Mouse (Mus musculus) frontal cortex, adult 2 months (tissue): Measurements from ENCODE around the gene A530016L24Rik. TPM values are rescaled to one million over a fixed set of nuclear protein-coding genes. Genes with fewer than 3 reads are reported as not detected.

Source experiments
- DNase-seq, 2 experiments: peaks; one replicate each; pipeline ENCODE4 v3.0.0; 2022; ENCODE audit warnings: low spot score in 1 of 2; ENCODE audit errors: extremely low spot score in 1 of 2
- polyA plus RNA-seq: library from polyadenylated mRNA; depleted of rRNA; stranded (reverse); fragments of >200 nt; gene quantifications from 2 replicates; pipeline ENCODE4 v1.2.3, GENCODE M21; 2012; rRNA removed

A530016L24Rik gene
- 0.04 TPM in 2 replicates for polyA plus RNA-seq

GRCm38 (mm10) chr12:112489134-112489533 is at the start of gene A530016L24Rik:
TSS of gene A530016L24Rik (plus strand) at chr12:112489448.
- no peak for DNase-seq

GRCm38 (mm10) chr12:112439993-112440392 is 49.3 kb upstream of the A530016L24Rik start:
- no peak for DNase-seq

GRCm38 (mm10) chr12:112449144-112449827 is 40.0 kb upstream of the A530016L24Rik start:
- peak in 1 of 2 experiments; percentile 25 for DNase-seq

DNA sequence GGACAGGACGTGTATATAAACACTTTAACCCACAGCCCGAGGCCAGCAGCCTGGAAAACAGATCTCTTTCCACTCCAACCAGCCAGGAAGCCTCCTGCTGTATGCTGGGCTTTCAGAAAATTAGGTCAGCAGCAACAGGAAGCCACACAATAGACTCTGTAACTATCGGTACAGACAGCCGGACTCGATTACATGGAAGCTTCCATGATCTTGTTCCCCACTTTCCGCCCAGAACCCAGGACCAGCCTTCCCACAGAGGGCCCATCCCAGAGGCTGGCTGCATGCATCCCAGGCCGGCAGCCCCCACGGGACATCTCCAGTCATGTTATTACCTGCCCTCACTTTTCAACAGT is 39.4 kb upstream of the A530016L24Rik start:
- no peak for DNase-seq

GRCm38 (mm10) chr12:112450883-112451282 is 38.4 kb upstream of the A530016L24Rik start:
- DNase-seq = peak in 1 of 2 experiments; percentile 53

DNA sequence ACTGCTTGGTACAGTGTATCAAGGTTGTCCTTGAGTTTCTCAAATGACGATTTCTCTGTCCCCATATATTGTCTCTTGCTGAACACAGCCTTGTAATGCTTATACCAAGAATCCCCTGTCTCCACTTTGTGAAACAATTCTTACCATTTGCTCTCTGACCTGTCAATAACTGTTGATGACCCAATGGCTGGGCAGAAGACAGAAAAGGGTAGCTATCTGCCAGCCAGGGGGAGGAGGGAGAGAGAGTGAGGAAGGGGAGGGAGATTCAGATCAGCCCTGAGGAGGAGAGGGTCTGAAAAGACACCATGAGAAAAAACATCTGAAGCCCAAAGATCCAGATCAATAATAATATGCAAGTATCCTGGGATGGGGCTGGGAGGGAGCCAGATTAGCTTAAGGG is 37.9 kb upstream of the A530016L24Rik start:
- DNase-seq = no peak

- DNase-seq = no peak
Measured at GRCm38 (mm10) chr12:112451826-112452225, 37.4 kb upstream of the A530016L24Rik start.

GRCm38 (mm10) chr12:112456144-112456713 is 33.0 kb upstream of the A530016L24Rik start:
- no peak for DNase-seq

DNA sequence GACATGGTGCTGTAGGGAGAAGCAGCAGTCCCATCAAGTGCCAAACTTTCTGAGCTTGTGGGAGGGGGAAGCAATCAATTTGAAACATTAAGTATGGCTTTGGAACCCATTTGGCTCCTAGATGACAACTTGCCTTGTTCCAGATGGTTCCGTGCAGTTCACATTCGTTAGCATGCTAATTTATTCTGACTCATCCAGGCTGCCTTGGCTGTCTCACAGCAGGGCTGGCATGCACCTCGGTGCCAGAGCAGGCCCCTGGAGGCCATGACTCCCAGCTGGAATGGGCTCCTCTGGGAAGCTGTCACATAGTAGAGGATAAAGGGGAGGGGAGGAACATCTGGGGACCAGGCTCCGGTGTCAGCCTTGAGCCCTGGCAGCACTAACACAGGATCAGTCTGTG is 31.4 kb upstream of the A530016L24Rik start:
- peak; percentile 74 to 87 for DNase-seq

GRCm38 (mm10) chr12:112462423-112462822 is 26.8 kb upstream of the A530016L24Rik start:
- no peak for DNase-seq

GRCm38 (mm10) chr12:112463209-112463608 is 26.0 kb upstream of the A530016L24Rik start:
- no peak for DNase-seq

DNA sequence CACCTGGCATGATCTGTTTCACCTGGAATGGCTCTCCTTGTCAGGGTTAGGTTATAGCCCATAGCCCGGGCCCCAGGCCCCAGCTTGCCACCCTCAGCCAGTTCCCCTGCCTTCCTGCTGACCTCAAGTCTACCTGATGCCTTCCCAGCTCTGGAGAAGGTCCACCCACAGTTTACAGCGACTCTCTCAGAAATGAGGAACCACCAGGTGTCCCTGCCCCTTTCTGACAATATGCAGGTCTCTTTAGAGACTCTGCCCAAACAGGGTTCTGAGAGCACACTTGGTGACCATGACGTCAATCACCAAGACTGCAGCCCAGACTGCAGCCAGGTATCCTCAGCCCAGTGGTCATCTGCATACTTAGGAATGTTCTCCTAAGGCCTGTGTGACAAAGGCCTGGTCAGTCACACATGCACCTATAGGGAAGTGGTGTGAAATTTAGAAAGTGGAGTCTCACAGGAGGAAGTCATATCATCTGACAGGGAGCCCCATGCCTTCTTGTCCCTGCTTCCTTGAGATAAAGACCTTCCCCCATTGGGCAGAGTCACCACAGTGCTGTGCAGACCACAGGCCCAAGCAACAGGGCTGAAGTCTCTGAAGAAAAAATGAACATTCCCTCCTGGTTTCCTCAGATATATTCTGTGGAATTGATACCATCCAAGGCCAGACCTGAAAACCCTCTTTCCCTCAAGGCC is 25.4 kb upstream of the A530016L24Rik start:
- no peak for DNase-seq

DNA sequence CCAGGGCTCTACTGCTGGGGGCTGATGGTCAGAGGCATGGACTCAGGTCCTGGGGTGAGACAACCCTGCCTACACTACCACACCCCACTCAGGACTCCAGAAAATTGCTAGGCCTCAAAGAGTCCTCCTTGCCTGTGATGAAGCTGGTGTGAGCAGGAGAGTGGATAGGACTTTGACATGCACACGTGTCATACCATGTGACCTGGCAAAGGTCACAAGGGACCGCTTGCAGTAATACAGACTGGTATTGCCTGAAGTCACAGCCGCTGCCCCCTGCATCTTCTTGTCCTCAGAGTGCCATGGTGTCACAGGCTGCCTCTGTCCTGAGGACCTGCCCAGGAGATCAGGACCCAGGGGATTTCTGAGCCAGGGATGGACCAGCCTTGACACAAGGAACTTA is 24.7 kb upstream of the A530016L24Rik start:
- DNase-seq = no peak

GRCm38 (mm10) chr12:112465928-112466327 is 23.3 kb upstream of the A530016L24Rik start:
- no peak for DNase-seq

DNA sequence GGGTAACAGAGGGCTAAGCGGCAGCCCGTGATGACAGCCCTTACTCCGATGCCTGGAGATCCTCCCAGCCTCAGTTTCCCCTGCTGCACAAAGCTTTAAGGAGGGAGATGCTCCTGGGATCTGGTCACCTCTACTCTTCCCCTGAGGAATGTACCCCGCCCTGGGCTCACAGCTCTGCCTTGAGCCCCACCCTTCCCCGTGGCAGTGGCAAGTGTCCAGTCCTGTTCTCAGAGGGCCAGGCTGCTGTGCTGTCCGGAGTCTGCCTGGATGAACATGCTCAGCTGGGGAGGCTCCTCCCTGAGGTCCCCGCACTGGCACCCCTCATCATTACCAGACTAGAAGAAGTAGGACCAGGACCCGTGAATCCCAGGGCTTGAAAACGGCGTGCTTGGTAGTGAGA is 21.9 kb upstream of the A530016L24Rik start:
- DNase-seq = no peak

- DNase-seq = no peak
Measured at GRCm38 (mm10) chr12:112469393-112469792, 19.9 kb upstream of the A530016L24Rik start.

DNA sequence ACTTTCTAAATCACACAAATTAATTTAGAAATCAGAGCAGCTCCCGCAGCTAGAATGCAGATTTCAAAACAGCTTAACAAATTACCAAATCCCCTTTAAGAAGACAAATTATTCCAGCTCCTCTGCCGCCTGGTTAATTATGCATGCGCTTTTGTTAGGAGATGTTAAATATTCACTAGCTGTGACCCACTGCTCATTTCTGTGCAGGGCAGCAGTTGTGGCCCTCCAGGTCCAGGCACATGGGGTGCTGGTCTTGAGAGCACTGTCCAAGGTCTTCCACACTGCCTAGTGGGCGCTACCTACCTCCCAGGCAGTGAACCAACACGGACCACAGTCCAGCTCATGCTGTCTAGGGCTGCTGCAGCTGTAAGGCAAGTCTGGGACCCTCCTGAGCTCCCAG is 19.0 kb upstream of the A530016L24Rik start:
- no peak for DNase-seq

GRCm38 (mm10) chr12:112473777-112474176 is 15.5 kb upstream of the A530016L24Rik start:
- DNase-seq = peak; percentile 48 to 94

GRCm38 (mm10) chr12:112489535-112489934 is 287 bp downstream of the A530016L24Rik start:
- no peak for DNase-seq

DNA sequence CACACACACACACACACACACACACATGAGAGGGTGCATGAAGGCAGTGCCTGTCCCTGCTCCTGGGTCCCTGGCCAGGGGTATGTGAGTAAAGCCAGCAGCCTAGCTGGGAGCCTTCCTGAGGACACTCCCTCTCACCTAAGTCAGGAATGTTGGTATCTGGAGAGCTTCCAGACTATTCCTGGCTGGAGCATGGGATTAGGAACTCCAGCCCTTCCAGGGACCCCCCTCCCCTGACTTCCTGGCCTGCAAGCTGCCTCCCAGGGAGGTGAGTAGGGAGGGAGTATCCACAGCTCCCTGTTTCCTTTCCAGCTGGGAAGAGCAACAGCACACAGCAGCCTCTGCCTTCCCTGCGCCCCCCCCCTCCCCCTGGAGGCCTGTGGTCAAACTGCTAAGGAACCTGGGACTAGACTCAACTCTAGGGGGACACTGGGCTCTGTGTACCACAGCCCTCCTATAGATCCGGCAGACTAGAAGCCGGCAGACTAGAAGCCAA is 1.2 kb downstream of the A530016L24Rik start:
- DNase-seq = no peak

- DNase-seq = no peak
Measured at GRCm38 (mm10) chr12:112496136-112496535, 6.9 kb downstream of the A530016L24Rik start.

GRCm38 (mm10) chr12:112497731-112498130 is 8.5 kb downstream of the A530016L24Rik start:
- no peak for DNase-seq
